Mouse (Mus musculus): Measurements from ENCODE around the gene Ccr9. TPM values are rescaled to one million over a fixed set of nuclear protein-coding genes. Genes with fewer than 3 reads are reported as not detected.
"Not testable (repeated sequence)": the region's sequence is repeated elsewhere in the genome, so short reads cannot be mapped to it uniquely, and the experiment has no call there.

Gene Ccr9
- total RNA-seq, 2 experiments from 2014 or later, result 0.14 TPM; not detected in 1

DNA sequence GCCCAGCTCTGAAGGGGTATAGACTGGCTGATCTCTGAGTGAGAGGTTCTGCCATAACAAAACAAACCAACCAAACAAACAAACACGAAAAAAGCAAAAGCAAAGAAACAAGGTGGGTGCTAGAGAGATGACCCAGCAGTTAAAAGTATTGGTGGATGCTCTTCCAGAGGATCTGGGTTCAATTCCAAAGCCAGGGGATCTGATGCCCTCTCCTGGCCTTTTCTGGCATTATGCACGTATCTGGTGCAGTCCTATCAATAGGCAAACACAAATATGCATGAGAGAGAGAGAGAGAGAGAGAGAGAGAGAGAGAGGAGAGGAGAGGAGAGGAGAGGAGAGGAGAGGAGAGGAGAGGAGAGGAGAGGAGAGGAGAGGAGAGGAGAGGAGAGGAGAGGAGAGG lies 95.1 kb downstream of the Ccr9 start:
- DNase-seq (ENCODE audit: low spot score in 2 of 2); intact Hi-C loops (cut with DNase I): not testable (repeated sequence)

DNA sequence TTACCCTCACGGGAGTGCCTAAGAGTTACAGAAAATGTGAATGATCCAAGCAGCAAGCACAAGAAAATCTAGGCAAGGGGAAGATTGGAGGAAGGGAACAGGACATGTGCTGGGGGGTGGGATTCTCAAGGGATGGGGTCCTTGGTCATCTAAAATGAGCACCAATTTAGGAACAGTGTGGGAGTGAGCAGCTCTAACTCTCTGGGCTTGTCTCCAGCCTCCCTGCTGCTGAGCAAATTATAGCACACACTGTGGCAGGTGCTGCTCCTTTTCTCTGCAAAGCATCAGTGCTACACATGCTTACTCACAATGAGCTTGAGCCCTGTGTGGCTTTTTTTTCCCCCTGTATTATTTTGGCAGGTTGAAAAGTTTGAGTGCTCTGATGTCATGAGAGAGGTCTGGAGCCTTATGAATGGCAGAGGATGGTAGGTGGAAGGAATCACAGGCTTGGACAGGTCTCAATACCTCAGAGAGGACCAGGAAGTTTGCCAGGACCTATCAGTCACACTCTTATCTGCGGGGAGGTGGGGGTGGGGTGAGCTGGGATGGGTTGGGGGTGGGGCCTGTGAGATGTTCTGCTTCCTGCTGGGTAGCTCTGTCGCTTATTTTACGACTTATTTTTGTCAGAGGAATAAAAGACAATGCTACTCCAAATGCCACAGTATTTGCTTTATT lies 110.8 kb downstream of the Ccr9 start:
- intact Hi-C loops (cut with DNase I), result no loop called here
- DNase-seq (ENCODE audit: low spot score in 2 of 2), result peak; percentile 12 to 20

DNA sequence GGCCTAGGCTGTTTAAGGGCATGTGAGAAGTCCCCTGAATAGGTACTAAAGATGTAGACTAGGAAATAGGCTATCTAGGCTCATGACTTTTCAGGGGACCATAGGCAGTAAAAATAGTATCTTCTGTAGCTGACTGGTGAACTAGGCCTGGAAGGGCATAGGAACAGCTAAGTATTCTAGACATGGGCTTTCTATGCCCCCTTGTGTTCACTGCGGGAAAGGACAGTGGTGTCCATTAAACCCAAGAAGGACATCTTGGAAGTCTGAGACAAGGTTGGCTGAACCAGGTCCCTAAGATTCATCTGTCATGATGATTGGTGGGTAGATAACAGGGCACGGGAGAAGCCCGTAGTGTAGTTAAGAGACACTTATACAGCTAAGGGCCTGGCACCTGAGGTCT lies 117.9 kb downstream of the Ccr9 start:
- intact Hi-C loops (cut with DNase I), result loop anchor here (5.0 kb wide), 1 partner anchor 159 kb away; no protein-coding TSS in a partner anchor
- peak; percentile 11 to 25 for DNase-seq (ENCODE audit: low spot score in 2 of 2)

DNA sequence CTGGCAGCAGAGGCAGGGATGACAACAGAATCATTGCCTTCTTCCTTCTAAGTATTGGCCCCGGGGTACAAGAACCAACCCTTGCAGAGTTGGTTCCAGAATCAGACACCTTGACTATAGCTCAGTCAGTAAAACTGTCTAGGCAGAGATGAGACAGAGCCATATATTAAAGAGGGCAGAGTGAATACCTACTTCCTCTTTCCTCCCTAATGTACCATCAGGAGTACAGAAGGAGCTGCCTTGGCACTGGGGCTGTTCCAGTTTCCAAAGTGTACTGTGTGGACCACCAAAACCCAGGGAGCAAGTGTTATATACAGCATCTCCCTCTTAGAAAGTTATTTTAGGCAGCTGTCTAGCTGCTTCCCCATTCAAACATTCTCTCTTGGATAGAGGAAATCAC lies 123.3 kb downstream of the Ccr9 start:
- no peak for DNase-seq (ENCODE audit: low spot score in 2 of 2)
- intact Hi-C loops (cut with DNase I), result no loop called here

DNA sequence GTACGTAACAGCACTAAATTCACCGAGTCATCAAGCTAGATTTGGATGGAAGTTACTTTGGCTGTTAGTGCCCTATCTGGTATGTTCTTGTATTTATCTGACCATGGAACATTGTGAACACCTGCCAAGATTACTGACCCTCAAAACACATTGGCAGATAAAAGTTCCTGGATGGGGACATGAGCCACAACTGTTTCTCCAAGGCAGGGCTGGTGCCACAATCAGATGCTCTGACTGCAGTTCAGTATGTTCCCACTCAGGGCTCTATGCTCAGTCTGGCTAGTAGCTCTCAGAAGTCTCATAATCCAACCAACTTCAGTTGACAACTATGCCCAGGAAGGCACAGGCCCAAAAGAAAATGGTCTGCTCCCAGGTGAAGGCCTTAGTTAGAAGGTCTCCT lies 124.2 kb downstream of the Ccr9 start:
- DNase-seq (ENCODE audit: low spot score in 2 of 2), result no peak
- intact Hi-C loops (cut with DNase I), result no loop called here

DNA sequence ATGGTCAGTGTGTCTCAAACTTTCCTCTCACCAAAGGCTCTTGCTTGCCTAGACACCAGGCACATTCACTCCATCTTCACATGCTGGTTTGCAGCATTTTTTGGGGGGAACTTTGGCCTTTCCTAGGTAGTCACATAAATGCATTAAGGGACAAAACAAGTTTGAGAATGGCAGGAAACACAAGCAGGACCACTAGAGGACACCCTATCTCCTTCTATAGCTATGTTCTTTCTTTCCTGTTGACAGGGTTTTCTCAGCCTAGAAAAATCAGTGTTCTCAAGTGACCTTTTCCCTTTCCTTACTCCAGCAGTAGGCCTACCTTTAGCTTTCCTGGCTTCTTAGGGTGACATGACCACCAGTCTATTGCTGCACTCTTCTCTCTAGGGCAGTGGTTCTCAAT lies 124.7 kb downstream of the Ccr9 start:
- intact Hi-C loops (cut with DNase I), result no loop called here
- no peak for DNase-seq (ENCODE audit: low spot score in 2 of 2)

DNA sequence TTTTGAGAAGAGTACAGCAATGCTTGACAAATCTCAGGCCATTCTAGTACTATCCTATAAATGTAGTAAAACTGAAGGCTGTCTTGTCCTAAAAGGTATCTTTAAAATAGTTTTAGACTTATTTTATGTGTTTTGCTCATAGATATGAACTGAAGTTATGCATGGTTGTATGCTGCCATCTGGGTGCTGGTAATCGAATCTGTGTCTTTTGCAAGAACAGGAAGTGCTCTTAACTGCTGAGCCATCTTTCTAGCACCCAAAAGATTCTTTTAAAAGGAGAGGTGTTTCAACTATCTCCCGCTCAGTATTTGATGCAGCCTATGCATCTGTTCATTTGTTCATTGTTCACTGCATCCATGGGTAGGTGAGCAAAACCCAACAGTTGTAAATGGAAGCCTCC lies 127.0 kb downstream of the Ccr9 start:
- intact Hi-C loops (cut with DNase I), result no loop called here
- DNase-seq (ENCODE audit: low spot score in 2 of 2), result no peak

DNA sequence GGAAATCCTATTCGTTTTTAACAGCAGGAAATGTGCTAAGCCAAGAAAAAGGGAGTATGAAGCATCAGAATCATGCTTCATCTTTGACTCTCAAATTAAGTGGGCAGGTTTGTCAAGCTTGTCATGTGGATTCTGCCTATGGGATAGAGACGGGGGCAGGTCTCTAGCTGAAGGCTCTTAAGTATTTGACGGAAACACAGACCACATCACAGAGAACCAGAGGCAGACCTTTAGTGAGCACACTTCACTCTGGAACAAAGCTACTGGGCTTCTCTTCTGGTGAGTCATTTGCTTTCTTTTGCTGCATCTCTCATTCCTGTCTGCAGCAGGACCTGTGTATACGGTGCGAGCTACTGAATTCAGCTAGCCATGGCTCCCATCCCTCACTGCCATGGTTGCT lies 128.0 kb downstream of the Ccr9 start, which contains the start of gene Cxcr6:
Cxcr6 (plus strand) TSS at position 209 of the 400 bp plus-strand sequence.
- intact Hi-C loops (cut with DNase I), result no loop called here
- DNase-seq (ENCODE audit: low spot score in 2 of 2), result no peak

DNA sequence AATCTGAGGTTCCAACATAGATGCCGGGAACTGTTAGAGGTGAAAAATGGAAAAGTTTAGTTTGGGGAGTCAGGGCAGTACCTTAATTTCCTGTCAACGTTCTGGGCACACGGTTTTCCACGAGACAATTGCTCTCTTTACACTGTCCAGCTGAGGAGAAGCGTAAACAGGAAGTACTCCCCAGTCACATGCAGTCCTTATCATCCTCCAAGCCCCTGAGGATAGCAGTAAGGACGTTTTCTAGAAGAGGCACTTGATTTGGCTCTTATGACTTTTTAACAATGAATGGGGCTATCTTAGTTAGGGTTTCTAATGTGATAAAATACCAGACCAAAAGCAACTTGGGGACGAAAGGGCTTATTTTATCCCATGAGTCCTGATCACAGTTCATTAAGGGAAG lies 130.3 kb downstream of the Ccr9 start:
- intact Hi-C loops (cut with DNase I), result no loop called here
- no peak for DNase-seq (ENCODE audit: low spot score in 2 of 2)

DNA sequence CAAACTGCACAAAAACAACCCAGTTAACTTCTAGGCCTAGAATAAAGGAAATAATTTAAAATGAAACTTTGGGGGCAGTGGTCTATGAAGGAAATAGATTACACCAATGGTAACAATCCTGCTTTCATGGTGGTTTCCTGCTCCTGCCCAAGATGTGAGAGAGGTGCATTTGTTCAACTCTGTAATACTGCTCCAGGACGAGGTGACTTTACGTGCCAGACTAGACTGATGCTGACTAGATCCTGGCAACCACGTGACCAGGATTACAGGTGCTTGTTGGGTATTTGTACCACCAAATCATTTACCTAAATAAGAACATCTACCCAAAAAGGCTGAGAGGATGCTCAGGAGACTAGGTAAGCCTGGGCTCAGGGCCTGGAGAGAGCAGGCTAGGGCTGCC lies 133.6 kb downstream of the Ccr9 start:
- no peak for DNase-seq (ENCODE audit: low spot score in 2 of 2)
- intact Hi-C loops (cut with DNase I), result no loop called here

DNA sequence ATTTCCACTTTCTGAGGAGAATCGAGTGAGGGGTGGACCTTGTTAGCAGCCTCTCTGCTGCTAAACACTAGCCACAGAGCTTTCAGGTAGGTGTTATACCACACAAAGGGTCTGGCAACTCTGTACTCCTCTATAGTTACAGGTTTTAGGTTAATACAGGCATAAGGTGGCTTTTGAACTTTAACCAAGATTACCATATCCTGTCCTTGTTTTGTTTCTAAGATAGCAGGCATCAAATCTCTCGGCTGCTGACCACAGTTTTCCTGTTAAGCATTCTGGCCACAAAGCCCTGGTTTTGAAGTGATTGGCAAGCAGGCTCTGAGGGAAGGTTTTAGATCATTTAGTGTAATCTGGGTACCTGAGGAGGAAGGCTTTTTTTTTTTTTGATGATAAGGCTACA lies 136.1 kb downstream of the Ccr9 start:
- intact Hi-C loops (cut with DNase I), result no loop called here
- no peak for DNase-seq (ENCODE audit: low spot score in 2 of 2)

DNA sequence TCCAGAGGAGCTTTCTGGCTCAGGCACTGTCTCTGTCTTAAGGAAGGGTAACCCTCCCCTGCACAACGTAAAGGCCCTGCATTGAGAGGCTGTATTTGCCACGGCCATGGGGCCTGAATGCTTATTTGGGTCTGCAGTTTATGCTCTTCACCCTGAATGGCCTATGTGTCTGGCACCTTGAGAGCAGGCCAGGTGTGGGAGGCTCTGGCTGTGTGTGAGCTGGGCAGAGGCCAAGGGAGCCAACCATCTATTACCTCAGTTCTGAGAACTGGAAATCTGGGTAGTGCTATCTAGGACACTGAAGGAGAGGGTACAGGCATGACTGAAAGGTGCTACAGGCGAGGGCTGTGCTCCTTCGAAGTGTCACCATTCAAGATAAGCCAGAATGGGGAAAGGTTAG lies 136.6 kb downstream of the Ccr9 start:
- DNase-seq (ENCODE audit: low spot score in 2 of 2), result no peak
- intact Hi-C loops (cut with DNase I), result no loop called here

DNA sequence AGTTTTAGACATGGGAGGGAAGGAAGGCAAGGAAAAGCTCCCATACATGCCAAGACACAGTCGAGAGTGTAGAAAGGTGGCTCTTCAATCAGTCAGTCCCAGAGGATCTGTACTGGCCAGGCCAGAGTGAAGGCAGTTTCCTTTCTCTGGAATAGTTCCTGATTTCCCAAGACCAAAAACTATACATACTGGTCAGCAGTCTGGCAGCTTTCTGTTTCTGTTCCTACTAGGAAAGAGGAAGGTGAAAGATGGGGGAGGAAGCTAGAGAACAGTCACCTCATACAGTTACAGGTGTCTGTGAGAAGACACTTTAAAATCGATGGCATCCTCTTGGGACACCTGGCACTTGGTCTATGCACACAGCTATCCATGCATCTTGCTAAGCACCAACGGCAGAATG lies 137.2 kb downstream of the Ccr9 start:
- intact Hi-C loops (cut with DNase I), result no loop called here
- DNase-seq (ENCODE audit: low spot score in 2 of 2), result no peak

DNA sequence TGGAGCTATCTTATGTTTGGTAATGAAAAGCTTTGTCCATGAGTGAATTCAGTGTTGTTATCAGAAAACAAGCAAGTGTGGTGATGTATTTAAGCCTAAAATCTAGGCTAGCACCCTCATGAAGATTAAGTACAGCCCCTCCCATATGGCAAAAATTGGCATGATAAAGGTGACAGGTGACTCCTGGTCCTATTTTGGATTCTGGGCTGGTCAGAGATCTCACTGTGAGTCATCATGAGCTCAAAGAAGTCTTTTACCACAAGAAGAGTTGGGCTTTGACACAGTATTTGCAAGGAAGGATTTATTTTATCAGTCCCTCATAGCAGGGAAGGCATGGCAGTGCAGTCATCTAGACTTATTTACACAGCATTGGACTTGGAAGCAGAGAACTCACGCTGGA lies 137.8 kb downstream of the Ccr9 start:
- intact Hi-C loops (cut with DNase I), result no loop called here
- no peak for DNase-seq (ENCODE audit: low spot score in 2 of 2)

DNA sequence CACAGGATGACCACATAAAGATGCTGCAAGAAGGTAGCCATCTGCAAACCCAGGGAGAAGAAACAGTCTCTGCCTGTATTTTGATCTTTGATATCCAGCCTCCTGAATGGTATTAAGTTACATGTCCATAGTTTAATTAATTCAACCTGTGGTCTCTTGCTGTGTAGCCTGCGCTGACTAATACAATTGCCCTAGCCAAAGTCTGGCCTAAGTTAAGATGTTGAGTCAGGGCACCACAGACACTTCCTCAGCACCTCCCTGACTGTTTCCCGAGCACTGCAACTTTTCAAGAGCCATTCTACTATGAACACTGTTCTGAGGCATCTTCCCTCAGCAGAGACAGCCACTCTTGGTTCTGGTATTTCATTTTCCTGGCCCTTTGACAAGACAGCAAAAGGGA lies 140.4 kb downstream of the Ccr9 start:
- intact Hi-C loops (cut with DNase I), result no loop called here
- DNase-seq (ENCODE audit: low spot score in 2 of 2), result no peak

DNA sequence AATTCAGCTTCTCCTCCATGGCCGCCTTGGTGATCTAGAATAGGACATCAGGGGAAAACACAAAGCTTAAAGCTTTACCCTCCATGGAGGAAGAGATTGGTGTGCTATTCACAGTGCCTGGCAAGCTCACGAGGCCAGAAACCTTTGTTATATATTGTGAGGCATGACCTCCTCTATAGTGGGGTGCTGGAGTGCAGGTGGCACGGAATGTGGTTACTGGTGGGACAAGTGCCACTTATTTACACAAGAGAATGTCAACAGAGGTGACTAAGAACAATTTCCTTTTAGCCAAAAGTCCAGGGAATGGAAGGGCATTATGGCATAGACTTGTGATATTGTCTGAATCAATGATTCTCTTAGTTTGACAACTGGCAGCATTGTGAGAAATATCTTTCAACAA lies 148.4 kb downstream of the Ccr9 start:
- intact Hi-C loops (cut with DNase I), result no loop called here
- DNase-seq (ENCODE audit: low spot score in 2 of 2), result no peak

DNA sequence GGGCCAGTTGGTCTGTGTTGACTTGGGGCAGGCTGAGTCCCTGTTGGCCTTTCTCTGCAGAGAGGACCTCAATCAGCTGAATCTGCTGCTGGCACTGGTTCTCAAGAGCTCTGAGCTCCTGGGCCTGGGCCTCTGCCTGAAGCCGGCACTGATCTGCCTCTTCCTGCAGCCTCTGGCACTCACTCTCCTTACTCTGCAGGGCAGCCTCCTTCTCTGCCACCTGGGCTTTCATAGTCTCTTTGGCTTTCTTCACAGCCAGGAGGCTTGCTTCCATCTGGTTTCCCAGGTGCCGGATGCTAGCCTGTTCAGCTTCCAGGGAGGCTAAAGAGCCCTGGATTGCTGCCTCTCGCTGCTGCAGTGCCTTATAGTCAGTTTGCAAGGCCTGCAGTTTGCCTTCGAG lies 150.7 kb downstream of the Ccr9 start:
- no peak for DNase-seq (ENCODE audit: low spot score in 2 of 2)
- intact Hi-C loops (cut with DNase I), result no loop called here

Other genes starting within 250 kb of the Ccr9 start
- gene Limd1, start 199.7 kb upstream of the Ccr9 start, total RNA-seq (2021), result 1 to 10 TPM; 6.2 to 6.8 TPM
- 10 to 100 TPM; 52.8 to 60.8 TPM for gene Sacm1l, start 148.7 kb upstream of the Ccr9 start, total RNA-seq (2021)
- under 1 TPM; 0.27 to 0.86 TPM for gene Slc6a20b, start 45.9 kb upstream of the Ccr9 start, total RNA-seq (2021)
- gene Slc6a20a, start 446 bp downstream of the Ccr9 start, total RNA-seq (2021), result 10 to 100 TPM; 17.9 to 21.2 TPM
- gene Lztfl1, start 39.3 kb downstream of the Ccr9 start, total RNA-seq (2021), result 10 to 100 TPM; 55.8 to 77.4 TPM
- not detected for gene Cxcr6, start 128.0 kb downstream of the Ccr9 start, total RNA-seq (2021)
- 10 to 100 TPM; 21.7 to 35.5 TPM for gene Fyco1, start 173.5 kb downstream of the Ccr9 start, total RNA-seq (2021)
- not detected for gene Xcr1, start 183.6 kb downstream of the Ccr9 start, total RNA-seq (2021)